Mouse (Mus musculus) heart, postnatal 0 days (tissue): Measurements from ENCODE around the gene Lrrc28.

ENCODE experiments used
- CTCF ChIP-seq: IDR thresholded peaks from 2 replicates; pipeline ENCODE4 v1.5.1; 2016; ENCODE audit warnings: antibody characterized with exemption, control low read depth, low read depth
- EP300 ChIP-seq: IDR thresholded peaks from 2 replicates; pipeline ENCODE4 v1.6.1; 2016; ENCODE audit warnings: antibody characterized with exemption, low read depth

DNA sequence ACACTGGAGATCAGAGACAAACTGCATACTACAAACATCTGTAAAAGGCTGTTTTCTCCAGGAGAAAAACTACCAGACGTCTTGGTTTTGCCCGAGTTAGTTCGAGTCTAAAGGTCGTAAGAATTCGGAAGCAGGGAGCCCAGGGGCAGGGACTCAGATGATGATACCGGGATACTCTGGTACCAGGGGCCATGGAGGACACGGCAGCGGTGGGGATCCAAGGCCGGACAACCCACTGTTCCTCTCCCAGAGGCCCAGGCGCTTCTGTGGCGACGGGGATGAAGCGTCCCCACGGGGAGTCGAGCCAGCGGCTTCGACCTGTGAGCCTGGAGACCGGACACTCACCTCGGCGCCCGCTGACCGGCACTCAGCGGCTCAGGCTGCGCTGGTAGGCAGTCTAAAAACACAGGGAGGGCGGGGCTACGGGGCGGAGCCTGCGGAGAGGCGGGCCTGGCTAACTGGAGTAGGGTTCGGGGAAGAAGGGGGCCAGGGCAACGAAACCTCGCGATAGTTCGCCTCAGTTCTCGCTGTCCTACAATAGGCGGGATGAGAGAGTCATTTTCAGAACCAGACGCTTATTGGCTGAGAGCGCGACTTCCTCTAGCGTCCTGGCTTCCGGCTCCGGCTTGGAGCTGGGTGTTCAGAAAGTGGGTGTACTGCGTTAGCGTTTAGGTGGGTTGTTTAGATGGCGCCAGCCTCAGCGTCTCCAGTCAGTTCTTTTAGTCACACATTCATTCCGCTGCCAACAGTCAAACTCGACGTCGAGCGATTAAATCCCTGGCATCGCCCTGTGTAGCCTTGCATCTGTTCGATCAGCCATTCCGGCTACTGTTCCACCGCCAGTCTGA, at the start of gene Lrrc28:
- no peak for TF ChIP-seq CTCF
- TF ChIP-seq EP300, result peak; percentile 76; the same call in 1 of the 2 replicates
